In the genomic region with DNA sequence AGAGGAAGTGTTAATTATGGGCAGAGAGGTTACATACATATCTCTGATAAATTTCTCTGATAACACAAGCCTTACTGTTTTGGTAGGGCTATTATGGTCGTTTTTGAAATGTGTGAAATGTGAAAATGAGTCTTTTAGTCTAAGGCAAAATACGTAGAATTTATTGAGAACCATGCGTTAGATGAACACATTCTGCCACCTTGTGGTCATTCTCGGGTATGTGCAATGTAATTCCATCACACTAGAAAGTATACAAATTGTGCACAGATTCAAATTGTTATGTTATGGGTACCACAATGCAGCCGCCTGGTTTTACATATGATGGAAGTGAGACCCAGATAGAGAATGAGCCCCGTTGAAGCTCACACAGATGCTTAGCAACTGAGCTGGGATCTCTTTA, we compare ENCODE assay signal across 9 mouse cellular contexts.
DNase-seq lines count a peak whose midpoint lies in the region; ATAC-seq and TF ChIP-seq lines count a peak whose summit lies in the region.
"Had no signal": no experiment of that assay in that cellular context is flagged by ENCODE, and none has a peak within 500 bp of the region (broad histone marks: within the 10 kb centered on the region; RNA-seq: fewer than 3 reads in every experiment).

No protein-coding gene starts in this region.

- H3K9me3 ChIP-seq in heart, postnatal 0 days (replicated peaks; ENCODE audit: control insufficient read depth, low read length) = no peaks in the 10 kb centered on the region
- no peaks in the 10 kb centered on the region for H3K9me3 ChIP-seq in midbrain, embryonic 16.5 days (replicated peaks; ENCODE audit: control insufficient read depth, low read length, poor library complexity, severe bottlenecking)
- H3K9me3 ChIP-seq in midbrain, embryonic 10.5 days (replicated peaks) = no peaks in the 10 kb centered on the region
- H3K9me3 ChIP-seq: stomach, embryonic 15.5 days had no signal

- no peak overlapping the region for H3K9ac ChIP-seq in heart, postnatal 0 days (replicated peaks; ENCODE audit: low read depth, low read length)
- H3K9ac ChIP-seq in midbrain, embryonic 16.5 days (ENCODE audit: low read depth, low read length) = no peak overlapping the region
- H3K9ac ChIP-seq: stomach, embryonic 15.5 days had no signal

- H3K27me3 ChIP-seq in heart, postnatal 0 days (ENCODE audit: control insufficient read depth, insufficient read depth, low read length) = no peaks in the 10 kb centered on the region
- H3K27me3 ChIP-seq in midbrain, embryonic 16.5 days (ENCODE audit: control insufficient read depth, insufficient read depth, low read depth, low read length) = no peaks in the 10 kb centered on the region
- H3K27me3 ChIP-seq in midbrain, embryonic 10.5 days (ENCODE audit: low read depth, poor library complexity, severe bottlenecking) = no peaks in the 10 kb centered on the region
- H3K27me3 ChIP-seq: stomach, embryonic 15.5 days had no signal

- H3K4me2 ChIP-seq in heart, postnatal 0 days (ENCODE audit: low read depth, low read length) = no peak overlapping the region
- no peak overlapping the region for H3K4me2 ChIP-seq in midbrain, embryonic 16.5 days (ENCODE audit: low read length)
- H3K4me2 ChIP-seq: stomach, embryonic 15.5 days had no signal

- no peak for ATAC-seq in heart, postnatal 0 days (ENCODE audit: insufficient read depth, low read depth)
- ATAC-seq in midbrain, embryonic 16.5 days = peak; percentile 39; the same call in 1 of the 2 replicates
- no peak for ATAC-seq in megakaryocyte progenitor cell, adult 5-6 weeks (replicated peaks; ENCODE audit: poor library complexity)

- no peak for TF ChIP-seq EP300 in heart, postnatal 0 days (IDR thresholded peaks at IDR 0.05; ENCODE audit: low read depth)

- DNase-seq in heart, postnatal 0 days (ENCODE audit: low spot score) = no peak
- DNase-seq in heart, postnatal 36 days = no peak
- no peak for DNase-seq in midbrain, embryonic 10.5 days (ENCODE audit: low spot score)
- DNase-seq in embryo, embryonic 9.5 days (ENCODE audit: extremely low spot score) = peak; percentile 2
- DNase-seq in retina, postnatal 7 days (ENCODE audit: low read depth, low spot score) = peak; percentile 16
- DNase-seq in ovary, adult 18-20 months (ENCODE audit: low spot score) = no peak

- H3K36me3 ChIP-seq in heart, postnatal 0 days (replicated peaks; ENCODE audit: control insufficient read depth, insufficient read depth, low read length) = no peaks in the 10 kb centered on the region
- H3K36me3 ChIP-seq in midbrain, embryonic 16.5 days (ENCODE audit: control insufficient read depth, insufficient read depth, low read length) = no peaks in the 10 kb centered on the region
- H3K36me3 ChIP-seq in midbrain, embryonic 10.5 days = no peaks in the 10 kb centered on the region
- H3K36me3 ChIP-seq: stomach, embryonic 15.5 days had no signal

- H3K4me1 ChIP-seq in heart, postnatal 0 days (ENCODE audit: control insufficient read depth, insufficient read depth) = no peaks in the 10 kb centered on the region
- H3K4me1 ChIP-seq in midbrain, embryonic 16.5 days (ENCODE audit: control insufficient read depth, insufficient read depth, low read length) = no peaks in the 10 kb centered on the region
- no peaks in the 10 kb centered on the region for H3K4me1 ChIP-seq in midbrain, embryonic 10.5 days
- H3K4me1 ChIP-seq: stomach, embryonic 15.5 days had no signal

- H3K4me3 ChIP-seq in heart, postnatal 0 days (ENCODE audit: low read depth, low read length) = no peak overlapping the region
- H3K4me3 ChIP-seq in midbrain, embryonic 16.5 days (ENCODE audit: low read depth, low read length) = no peak overlapping the region
- H3K4me3 ChIP-seq in midbrain, embryonic 10.5 days = no peak overlapping the region
- H3K4me3 ChIP-seq: stomach, embryonic 15.5 days had no signal

- 9% methylated on average over 6 of the region's 6 CpGs for WGBS in heart, postnatal 0 days
- 8% methylated on average over 6 of the region's 6 CpGs for WGBS in midbrain, embryonic 16.5 days
- 17% methylated on average over 6 of the region's 6 CpGs for WGBS in midbrain, embryonic 10.5 days

- peak; percentile 48 for TF ChIP-seq CTCF in heart, postnatal 0 days (IDR thresholded peaks at IDR 0.05; ENCODE audit: low read depth)

- H3K27ac ChIP-seq in heart, postnatal 0 days (ENCODE audit: low read depth) = no peak overlapping the region
- H3K27ac ChIP-seq in midbrain, embryonic 16.5 days (ENCODE audit: low read length) = no peak overlapping the region
- no peak overlapping the region for H3K27ac ChIP-seq in midbrain, embryonic 10.5 days (replicated peaks)
- H3K27ac ChIP-seq: stomach, embryonic 15.5 days had no signal

- intact Hi-C loops in heart, postnatal 36 days (cut with DNase I) = loop anchor here (5.0 kb wide), 1 partner anchor 539 kb away; no protein-coding TSS in a partner anchor

Comparison
In these comparisons a context has a peak if more than half of its experiments do, and no peak if none do; other contexts are left out.
1. DNase-seq: peak in embryo, embryonic 9.5 days (single experiment) and retina, postnatal 7 days (single experiment); none in heart, postnatal 0 days (single experiment), heart, postnatal 36 days (0 of 2), midbrain, embryonic 10.5 days (single experiment) and ovary, adult 18-20 months (single experiment).